Mouse (Mus musculus): ENCODE data around the gene Apbb2.
"Not testable (repeated sequence)": the region's sequence is repeated elsewhere in the genome, so short reads cannot be mapped to it uniquely, and the experiment has no call there.

Gene Apbb2

GRCm38 (mm10) chr5:66294952-66295351 lies 323.6 kb downstream of the Apbb2 start:
- DNase-seq (ENCODE audit: low read depth) = no peak

DNA sequence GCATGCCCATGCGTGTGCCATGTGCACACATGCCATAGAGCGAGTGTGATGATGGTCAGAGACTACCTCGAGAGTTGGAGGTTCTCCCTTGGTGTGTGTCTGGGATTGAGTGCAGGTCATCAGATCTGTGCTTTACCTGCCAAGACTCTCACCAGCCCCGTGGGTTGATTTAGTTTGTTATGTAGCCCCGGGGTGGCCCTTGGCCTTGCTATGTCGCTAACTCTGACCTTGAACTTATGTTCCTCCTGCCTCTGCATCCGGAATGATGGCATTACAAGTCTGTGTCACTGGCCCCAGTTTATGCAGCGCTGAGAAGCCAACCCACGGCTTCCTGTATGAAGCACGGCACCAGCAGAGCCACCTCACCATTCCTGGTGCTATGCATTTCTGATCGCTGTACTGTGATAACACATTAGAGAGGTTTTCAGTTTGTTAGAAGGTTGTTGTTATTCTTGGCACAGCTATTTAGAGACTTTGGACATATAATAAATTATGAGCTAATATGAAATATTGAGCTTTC lies 324.4 kb downstream of the Apbb2 start:
- no peak for DNase-seq (ENCODE audit: low read depth)

GRCm38 (mm10) chr5:66280742-66281141 lies 337.8 kb downstream of the Apbb2 start:
- DNase-seq (ENCODE audit: low read depth) = no peak

GRCm38 (mm10) chr5:66279650-66280049 lies 338.9 kb downstream of the Apbb2 start:
- no peak for DNase-seq (ENCODE audit: low read depth)

DNA sequence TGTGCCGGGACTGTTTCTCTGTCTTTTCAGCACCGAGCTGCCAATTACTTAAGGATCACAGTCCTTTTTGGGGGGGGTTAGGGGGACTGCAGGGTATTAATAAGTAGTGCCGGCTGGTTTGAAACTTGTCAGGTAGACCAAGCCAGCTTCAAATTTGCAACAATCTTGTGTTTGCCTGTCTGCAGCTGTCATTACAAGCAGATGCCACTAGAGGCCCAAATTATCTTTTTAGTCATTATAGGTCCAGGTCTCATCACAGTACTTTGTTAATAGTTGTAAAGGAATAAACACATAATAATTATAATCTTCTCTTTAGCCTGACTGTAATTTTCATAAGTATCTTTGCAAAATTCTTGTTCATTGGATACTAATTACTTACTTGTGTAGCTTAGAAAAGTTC lies 344.2 kb downstream of the Apbb2 start:
- no peak for DNase-seq (ENCODE audit: low read depth)

DNA sequence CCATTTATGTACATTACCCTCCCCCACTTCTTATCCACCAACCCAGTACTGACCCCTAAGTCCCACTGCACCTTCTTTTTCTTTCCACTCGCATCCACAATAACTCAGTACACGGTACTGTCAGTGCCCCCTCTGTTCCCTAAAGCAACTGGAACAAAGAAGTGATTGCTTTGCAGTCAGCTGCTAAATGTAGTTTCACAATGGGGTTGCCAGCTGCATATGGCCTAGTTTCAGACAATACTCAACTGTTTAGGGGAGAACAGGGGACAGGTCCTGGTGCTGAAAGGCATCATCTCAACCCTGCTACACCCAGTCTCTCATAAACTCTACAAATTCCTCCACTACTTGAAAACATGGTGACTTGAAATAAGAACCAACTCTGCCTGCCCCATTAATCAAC lies 347.4 kb downstream of the Apbb2 start:
- DNase-seq (ENCODE audit: low read depth) = peak; percentile 57

GRCm38 (mm10) chr5:66269616-66270015 lies 349.0 kb downstream of the Apbb2 start:
- DNase-seq (ENCODE audit: low read depth) = peak; percentile 98

DNA sequence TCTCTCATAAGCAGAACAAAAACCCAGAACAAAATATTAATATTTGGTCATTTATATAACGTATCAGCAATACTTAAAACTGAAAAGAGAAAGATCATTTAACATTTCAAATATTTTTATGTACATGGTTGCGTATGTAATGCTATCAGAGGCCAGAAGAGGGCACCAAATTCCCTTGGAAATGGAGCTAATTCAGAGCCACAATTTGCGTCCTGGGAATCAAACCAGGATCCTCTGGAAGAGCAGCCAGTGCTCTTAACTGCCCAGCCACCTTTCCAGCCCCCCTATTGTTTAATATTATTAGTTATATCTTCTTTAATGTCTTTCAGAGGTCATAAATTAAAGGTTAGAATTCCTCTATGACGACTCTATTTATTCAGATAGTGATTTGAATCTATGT lies 355.2 kb downstream of the Apbb2 start:
- DNase-seq (ENCODE audit: low read depth) = peak; percentile 79

DNA sequence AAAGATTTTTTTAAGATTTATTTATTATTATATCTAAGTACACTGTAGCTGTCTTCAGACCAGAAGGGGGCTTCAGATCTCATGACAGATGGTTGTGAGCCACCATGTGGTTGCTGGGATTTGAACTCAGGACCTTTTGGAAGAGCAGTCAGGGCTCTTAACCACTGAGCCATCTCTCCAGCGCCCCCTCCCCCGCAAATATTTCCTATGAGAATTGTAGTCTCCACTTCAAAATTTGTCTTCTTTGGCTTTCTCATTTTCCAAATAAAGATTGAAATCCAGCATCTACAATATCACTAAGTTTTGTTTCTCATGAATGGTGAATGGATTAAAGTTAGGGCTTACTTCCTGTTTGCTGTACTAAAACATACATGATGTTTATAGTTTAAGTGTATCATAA lies 356.1 kb downstream of the Apbb2 start:
- no peak for DNase-seq (ENCODE audit: low read depth)

- DNase-seq (ENCODE audit: low read depth) = peak; percentile 85
Observed at GRCm38 (mm10) chr5:66259756-66260448, 358.7 kb downstream of the Apbb2 start, which contains the start of gene Nsun7. Gene Nsun7 (plus strand): TSS chr5:66259897.

GRCm38 (mm10) chr5:66259431-66259755 lies 359.2 kb downstream of the Apbb2 start:
- DNase-seq (ENCODE audit: low read depth) = not testable (repeated sequence)

DNA sequence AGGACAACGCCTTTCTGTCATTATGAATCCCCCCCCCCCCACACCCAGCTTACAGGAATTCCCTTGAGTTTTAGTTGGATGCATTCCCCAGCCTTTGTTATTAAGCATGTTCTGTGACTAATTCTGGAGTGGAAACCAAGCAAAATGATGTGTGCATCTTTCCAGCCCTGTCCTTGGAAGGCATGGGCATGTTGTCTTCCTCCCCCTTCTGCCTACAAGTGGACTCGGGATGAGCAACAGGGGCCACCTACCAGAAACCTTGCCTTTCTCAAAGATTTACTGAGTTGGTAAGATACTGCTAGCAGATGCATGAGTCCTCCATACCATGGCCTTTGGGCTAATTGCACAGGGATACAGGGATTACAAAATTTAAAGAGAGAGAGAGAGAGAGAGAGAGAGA lies 359.6 kb downstream of the Apbb2 start:
- peak; percentile 33 for DNase-seq (ENCODE audit: low read depth)

- no peak for DNase-seq (ENCODE audit: low read depth)
Observed at GRCm38 (mm10) chr5:66255044-66255443, 363.5 kb downstream of the Apbb2 start.

DNA sequence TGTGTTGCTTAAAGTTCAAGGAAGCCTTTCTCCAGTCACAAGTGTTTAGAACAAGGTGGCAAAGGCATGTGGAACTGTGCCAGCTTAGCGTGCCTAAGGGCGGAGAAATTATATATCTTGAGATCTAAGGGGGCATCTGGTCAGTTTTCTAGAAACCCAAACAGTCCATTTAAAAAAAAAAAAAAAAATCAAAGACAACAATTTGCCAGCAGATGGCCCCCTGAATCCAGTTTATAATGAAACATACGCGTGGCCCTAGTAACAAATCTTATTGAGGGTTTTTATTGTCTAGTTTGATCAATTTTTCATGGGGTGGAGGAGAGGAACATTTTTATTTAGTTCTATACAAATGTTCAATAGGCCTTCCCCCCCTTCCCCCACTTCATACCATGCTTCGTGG lies 365.4 kb downstream of the Apbb2 start:
- DNase-seq (ENCODE audit: low read depth) = peak; percentile 29
